Mouse (Mus musculus) urinary bladder, postnatal 4 days (tissue): ENCODE data around the gene Lyar.

Experiments
- DNase-seq, 2 experiments: peaks; one replicate each; pipeline ENCODE4 v3.0.0; 2021 to 2022; ENCODE audit warnings: low spot score in 2 of 2

Gene Lyar

GRCm38 (mm10) chr5:38220328-38220912 is at the start of gene Lyar, which contains the start of gene Zbtb49:
Lyar (plus strand) TSS chr5:38220470.
Zbtb49 (minus strand) TSS chr5:38220457.
- DNase-seq, result peak; percentile 91 to 95

GRCm38 (mm10) chr5:38173766-38174165 is 46.5 kb upstream of the Lyar start:
- no peak for DNase-seq

GRCm38 (mm10) chr5:38174256-38174912 is 45.9 kb upstream of the Lyar start:
- DNase-seq, result no peak

GRCm38 (mm10) chr5:38184688-38185285 is 35.5 kb upstream of the Lyar start:
- DNase-seq, result no peak

GRCm38 (mm10) chr5:38187006-38187405 is 33.3 kb upstream of the Lyar start:
- DNase-seq, result no peak

- no peak for DNase-seq
These were observed 29.4 kb upstream of the Lyar start for GRCm38 (mm10) chr5:38190907-38191306.

- DNase-seq, result no peak
These were observed 25.3 kb upstream of the Lyar start for GRCm38 (mm10) chr5:38194946-38195345.

- DNase-seq, result no peak
These were observed 24.3 kb upstream of the Lyar start for GRCm38 (mm10) chr5:38195941-38196340.

- DNase-seq, result no peak
These were observed 23.3 kb upstream of the Lyar start for GRCm38 (mm10) chr5:38196821-38197481.

- DNase-seq, result peak; percentile 61 to 82
These were observed 22.8 kb upstream of the Lyar start for GRCm38 (mm10) chr5:38197482-38197823.

GRCm38 (mm10) chr5:38199686-38200085 is 20.6 kb upstream of the Lyar start:
- no peak for DNase-seq

GRCm38 (mm10) chr5:38205303-38205726 is 15.0 kb upstream of the Lyar start:
- no peak for DNase-seq

GRCm38 (mm10) chr5:38208985-38209384 is 11.3 kb upstream of the Lyar start:
- DNase-seq, result no peak

- DNase-seq, result no peak
These were observed 8.6 kb upstream of the Lyar start for GRCm38 (mm10) chr5:38211691-38212090.

- no peak for DNase-seq
These were observed 7.3 kb upstream of the Lyar start for GRCm38 (mm10) chr5:38213009-38213408.

- DNase-seq, result no peak
These were observed 431 bp upstream of the Lyar start for GRCm38 (mm10) chr5:38219771-38220307.

- peak in 1 of 2 experiments; percentile 22 for DNase-seq
These were observed 15.2 kb downstream of the Lyar start for GRCm38 (mm10) chr5:38235422-38235821.

- no peak for DNase-seq
These were observed 16.4 kb downstream of the Lyar start for GRCm38 (mm10) chr5:38236627-38237026.

- no peak for DNase-seq
These were observed 20.6 kb downstream of the Lyar start for GRCm38 (mm10) chr5:38240727-38241472.

GRCm38 (mm10) chr5:38241473-38241834 is 21.2 kb downstream of the Lyar start:
- no peak for DNase-seq

- DNase-seq, result no peak
These were observed 21.7 kb downstream of the Lyar start for GRCm38 (mm10) chr5:38241966-38242365.

- DNase-seq, result no peak
These were observed 34.9 kb downstream of the Lyar start for GRCm38 (mm10) chr5:38255195-38255594.
